ENCODE assay signal across 8 mouse cellular contexts in the genomic region with DNA sequence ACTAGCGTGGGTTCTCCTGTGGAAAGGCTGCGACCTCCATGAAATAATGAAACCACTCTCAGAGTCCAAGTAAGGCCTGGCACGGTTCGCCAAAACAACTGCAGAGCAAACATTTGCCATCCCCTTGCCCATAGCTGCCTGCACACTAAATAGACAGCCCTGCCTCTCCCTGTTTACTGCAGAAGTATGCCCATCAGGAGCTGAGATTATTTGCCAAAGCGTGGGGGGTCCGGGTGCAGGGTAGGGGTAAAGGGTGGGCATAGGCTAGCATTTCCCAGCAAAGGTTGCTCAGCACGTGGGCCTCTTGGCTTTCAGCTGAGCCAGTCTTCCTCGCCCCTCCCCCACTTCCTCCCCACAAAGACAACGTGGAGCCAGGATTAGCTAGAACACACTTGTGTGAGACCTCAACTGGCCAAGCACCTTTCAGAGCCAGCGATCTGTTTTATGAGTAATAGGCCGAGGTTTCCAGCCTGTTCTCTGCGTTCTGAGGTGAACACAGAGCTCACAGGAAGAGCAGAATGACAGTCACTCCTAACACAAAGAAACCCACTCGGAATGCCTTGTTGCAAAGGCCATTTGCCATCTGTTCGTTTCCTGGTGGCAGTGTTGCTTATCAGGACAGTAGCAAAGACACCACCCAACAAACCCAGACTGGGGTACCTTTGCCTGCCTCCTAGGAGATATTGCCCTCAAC. TPM values are rescaled to one million over a fixed set of nuclear protein-coding genes. Genes with fewer than 3 reads are reported as not detected.
DNase-seq lines count a peak whose midpoint lies in the region; ATAC-seq and TF ChIP-seq lines count a peak whose summit lies in the region.

No protein-coding gene starts in this region.

- H3K4me3 ChIP-seq in gastrocnemius, adult 2 months = peak overlapping the region; percentile 66
- no peak overlapping the region for H3K4me3 ChIP-seq in hindbrain, embryonic 15.5 days

- peaks cover 10% of the 10 kb centered on the region for H3K4me1 ChIP-seq in hindbrain, embryonic 15.5 days (replicated peaks)

- peak; percentile 52 for ATAC-seq in hindbrain, embryonic 15.5 days (ENCODE audit: low FRiP score, low read depth)

- peak overlapping the region; percentile 92 for H3K27ac ChIP-seq in gastrocnemius, adult 2 months
- H3K27ac ChIP-seq in hindbrain, embryonic 15.5 days (replicated peaks) = peak overlapping the region; percentile 27; the same call in 1 of the 2 replicates

- no peaks in the 10 kb centered on the region for H3K36me3 ChIP-seq in hindbrain, embryonic 15.5 days

- intact Hi-C loops in gastrocnemius, adult 2 months (cut with DNase I) = loop anchor here (2.0 kb wide), 2 partner anchors 27 to 55 kb away; no protein-coding TSS in a partner anchor

- TF ChIP-seq CTCF in gastrocnemius, adult 2 months (IDR thresholded peaks at IDR 0.05) = no peak

- H3K4me2 ChIP-seq in hindbrain, embryonic 15.5 days = no peak overlapping the region

- peak; percentile 36 for DNase-seq in adipocyte (ENCODE audit: low spot score)
- peak; percentile 93 for DNase-seq in cerebellum, postnatal 10 days
- DNase-seq in gastrocnemius, adult 2 months = peak; percentile 87
- DNase-seq in layer of hippocampus, postnatal 36 days = peak; percentile 51 to 53
- DNase-seq in lung, postnatal 4 days = peak; percentile 81 to 86
- DNase-seq in right cerebral cortex, adult 2 months (ENCODE audit: low spot score in 2 of 2) = peak; percentile 23 to 49
- peak; percentile 84 for DNase-seq in urinary bladder, postnatal 14 days (ENCODE audit: low spot score)

- 61% methylated on average over 14 of the region's 14 CpGs for WGBS in hindbrain, embryonic 15.5 days

- no peaks in the 10 kb centered on the region for H3K27me3 ChIP-seq in hindbrain, embryonic 15.5 days

- H3K9me3 ChIP-seq in hindbrain, embryonic 15.5 days = no peaks in the 10 kb centered on the region

- H3K9ac ChIP-seq in hindbrain, embryonic 15.5 days = no peak overlapping the region

RNA-seq across cellular contexts. Expression of a gene that starts 55.6 kb away (rescaled TPM):
- 10 to 100 TPM; 45.6 to 62.4 TPM for total RNA-seq in gastrocnemius, adult 2 months (2021)
- 5.0 TPM in 2 replicates for polyA plus RNA-seq in hindbrain, embryonic 15.5 days (2015; fragmentation: Nextera tagmentation; extraction: Ambion mirVana)
- total RNA-seq in layer of hippocampus, postnatal 36 days (2021) = 10 to 100 TPM; 23.6 to 24.6 TPM

Comparison
In these comparisons a context has a peak if more than half of its experiments do, and no peak if none do; other contexts are left out.
1. DNase-seq: peak in every context shown above with its lines; median percentile 93 in cerebellum, postnatal 10 days; 87 in gastrocnemius, adult 2 months; 84 in urinary bladder, postnatal 14 days; 84 in lung, postnatal 4 days; 52 in layer of hippocampus, postnatal 36 days; 36 in adipocyte; 36 in right cerebral cortex, adult 2 months.